Mouse (Mus musculus): Measurements from ENCODE around the gene Catsper4.
"Not testable (repeated sequence)": the region's sequence is repeated elsewhere in the genome, so short reads cannot be mapped to it uniquely, and the experiment has no call there.

Catsper4 gene

GRCm38 (mm10) chr4:134227194-134227593 lies at the start of gene Catsper4:
Catsper4 (minus strand) TSS chr4:134227383.
- ATAC-seq (ENCODE audit: low TSS enrichment), result no peak

GRCm38 (mm10) chr4:134273417-134274345 lies 46.5 kb upstream of the Catsper4 start:
- no peak for ATAC-seq (ENCODE audit: low TSS enrichment)

DNA sequence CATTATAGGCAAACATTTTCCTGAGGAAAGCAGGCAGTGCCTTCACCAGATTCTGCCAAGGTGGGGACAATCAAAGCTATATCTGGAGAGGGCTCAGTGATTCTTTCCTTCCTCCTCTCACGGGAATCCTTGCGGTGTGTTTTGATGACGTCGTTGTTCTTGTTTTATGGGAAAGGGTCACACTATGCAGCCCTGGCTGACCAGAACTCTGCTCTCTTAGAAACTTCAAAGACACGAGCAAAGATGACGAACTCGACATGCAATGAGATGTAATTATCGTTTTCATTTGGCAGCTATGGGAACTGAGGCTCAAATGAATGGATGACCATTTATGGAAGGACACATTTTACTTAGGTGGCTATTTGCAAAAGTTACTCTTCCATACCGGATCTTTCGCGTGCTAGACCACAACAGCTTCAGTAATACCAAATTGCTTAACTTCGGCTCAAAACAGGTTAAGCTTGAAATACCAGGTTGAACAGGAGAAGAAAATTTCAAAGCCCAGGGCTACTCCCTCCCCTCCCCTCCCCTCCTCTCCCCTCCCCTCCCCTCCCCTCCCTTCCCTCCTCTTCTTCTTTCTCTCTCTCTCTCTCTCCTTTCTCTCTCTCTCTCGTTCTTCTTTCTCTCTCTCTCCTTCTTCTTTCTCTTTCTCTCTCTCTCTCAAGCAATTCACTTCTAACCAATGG lies 45.7 kb upstream of the Catsper4 start:
- ATAC-seq (ENCODE audit: low TSS enrichment), result no peak

- ATAC-seq (ENCODE audit: low TSS enrichment), result no peak
Measured at GRCm38 (mm10) chr4:134271979-134272378, 44.8 kb upstream of the Catsper4 start.

DNA sequence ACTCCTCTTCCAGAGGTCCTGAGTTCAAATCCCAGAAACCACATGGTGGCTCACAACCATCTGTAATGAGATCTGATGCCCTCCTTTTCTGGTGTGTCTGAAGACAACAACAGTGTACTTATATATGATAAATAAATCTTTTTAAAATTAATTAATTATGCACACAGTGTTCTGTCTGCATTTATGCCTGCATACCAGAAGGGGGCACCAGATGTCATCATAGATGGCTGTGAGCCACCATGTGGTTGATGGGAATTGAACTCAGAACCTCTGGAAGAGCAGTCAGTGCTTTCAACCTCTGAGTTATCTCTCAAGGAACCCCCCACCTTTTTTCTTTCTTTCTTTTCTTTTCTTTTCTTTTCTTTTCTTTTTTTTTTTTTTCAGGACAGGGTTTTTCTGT lies 42.4 kb upstream of the Catsper4 start:
- not testable (repeated sequence) for ATAC-seq (ENCODE audit: low TSS enrichment)

DNA sequence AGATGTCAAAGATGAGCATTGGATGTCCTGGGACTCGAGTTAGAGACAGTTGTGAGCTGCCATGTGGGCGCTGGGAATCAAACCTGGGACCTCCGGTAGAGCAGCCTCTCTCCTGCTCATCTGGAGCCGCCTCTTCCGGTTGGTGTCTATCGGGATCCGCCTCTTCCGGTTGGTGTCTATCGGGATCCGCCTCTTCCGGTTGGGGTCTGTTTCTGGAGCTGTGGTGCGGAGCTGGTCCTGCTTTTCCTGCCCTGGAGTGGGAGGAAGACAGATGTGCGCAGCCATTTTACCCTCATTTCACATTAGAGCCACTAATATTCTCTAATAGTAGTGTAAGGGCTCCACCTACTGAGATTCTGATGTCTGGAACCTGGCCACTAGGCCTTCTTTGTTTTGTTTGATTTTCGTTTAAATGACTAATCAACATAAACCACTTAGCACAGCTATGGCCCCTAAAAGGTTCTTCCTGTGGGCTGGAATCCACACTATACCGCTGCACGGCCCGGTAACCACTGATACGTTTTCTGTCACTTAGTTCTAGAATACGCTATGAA lies 41.0 kb upstream of the Catsper4 start:
- ATAC-seq (ENCODE audit: low TSS enrichment), result no peak

GRCm38 (mm10) chr4:134265860-134266585 lies 38.8 kb upstream of the Catsper4 start:
- ATAC-seq (ENCODE audit: low TSS enrichment), result no peak

DNA sequence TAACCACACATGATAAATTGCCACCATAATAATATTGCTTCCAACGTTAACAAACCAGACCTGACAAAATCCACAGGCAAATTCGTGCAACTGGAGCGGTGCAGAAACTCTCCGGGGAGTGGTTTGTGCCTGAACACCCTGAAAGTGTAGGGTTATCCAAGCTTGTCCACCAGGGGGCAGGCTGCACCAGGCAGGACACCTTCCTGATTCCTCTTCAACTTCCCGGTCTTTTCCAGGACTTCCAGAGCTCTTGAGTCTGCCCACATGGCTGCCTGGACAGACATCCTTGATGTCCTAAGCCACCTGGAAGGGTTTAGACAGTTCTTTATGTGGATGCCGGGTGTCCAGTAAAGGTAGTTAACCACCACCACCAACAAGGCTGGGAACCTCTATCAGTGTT lies 36.0 kb upstream of the Catsper4 start:
- ATAC-seq (ENCODE audit: low TSS enrichment), result no peak; the same call in 1 of the 2 replicates

DNA sequence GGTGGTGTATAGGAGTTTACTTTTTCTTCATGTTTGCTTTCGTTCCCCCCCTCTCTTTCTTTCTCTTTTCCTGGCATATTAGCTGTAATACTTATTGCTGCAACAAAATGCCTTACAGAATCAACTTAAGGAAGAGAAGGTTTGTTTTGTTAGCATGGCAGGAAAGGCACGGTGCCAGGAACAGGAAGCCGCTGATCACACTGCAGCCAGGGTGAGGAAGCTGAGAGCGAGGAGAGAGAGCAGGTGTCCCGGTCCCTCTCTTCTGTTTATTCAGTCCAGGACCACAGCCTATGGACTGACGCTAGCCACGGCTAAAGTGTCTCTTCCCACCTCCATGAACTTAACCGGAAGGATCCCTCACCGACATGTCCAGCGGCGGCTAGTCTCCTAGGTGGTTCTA lies 31.2 kb upstream of the Catsper4 start:
- ATAC-seq (ENCODE audit: low TSS enrichment), result no peak

DNA sequence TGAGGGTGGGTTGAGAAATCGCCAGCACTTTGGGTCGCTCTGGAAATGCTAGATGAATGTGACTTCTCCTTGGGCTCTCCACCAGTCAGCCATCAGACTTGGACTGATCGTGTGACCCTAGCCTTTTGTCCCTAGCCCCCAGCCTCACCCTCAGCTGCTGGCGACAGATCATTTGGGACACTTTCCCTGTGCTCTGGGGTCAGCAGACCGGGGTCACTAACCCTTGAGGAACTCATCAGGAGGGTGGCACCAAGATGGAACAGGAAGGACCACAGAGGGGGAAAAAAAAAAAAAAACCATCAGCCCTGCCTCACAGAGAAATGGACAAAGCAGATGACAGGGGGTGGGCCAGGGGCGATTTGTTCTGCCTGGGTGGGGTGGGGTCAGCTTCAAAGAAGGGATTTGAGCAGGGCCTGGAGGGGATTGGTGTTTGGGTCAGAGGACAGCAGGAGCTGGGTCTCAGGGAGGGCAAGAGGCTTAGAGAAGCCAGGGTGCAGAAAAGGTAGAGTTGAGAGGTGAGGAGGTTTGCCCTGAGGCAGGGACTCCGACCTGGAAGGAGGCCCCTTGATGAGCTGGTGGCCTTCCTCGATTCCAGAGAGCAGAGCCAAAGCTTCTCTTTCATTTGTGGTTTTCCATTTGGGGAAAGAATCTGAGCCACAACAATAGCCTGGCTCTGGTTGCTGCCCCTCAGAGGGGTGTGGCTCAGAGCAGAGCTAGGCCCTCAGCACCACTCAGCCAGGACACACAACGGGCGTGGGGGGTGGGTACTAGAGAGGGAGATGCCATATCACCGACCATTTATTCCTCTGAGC lies 30.2 kb upstream of the Catsper4 start:
- ATAC-seq (ENCODE audit: low TSS enrichment), result no peak

- no peak for ATAC-seq (ENCODE audit: low TSS enrichment)
Measured at GRCm38 (mm10) chr4:134256407-134257197, 29.4 kb upstream of the Catsper4 start.

DNA sequence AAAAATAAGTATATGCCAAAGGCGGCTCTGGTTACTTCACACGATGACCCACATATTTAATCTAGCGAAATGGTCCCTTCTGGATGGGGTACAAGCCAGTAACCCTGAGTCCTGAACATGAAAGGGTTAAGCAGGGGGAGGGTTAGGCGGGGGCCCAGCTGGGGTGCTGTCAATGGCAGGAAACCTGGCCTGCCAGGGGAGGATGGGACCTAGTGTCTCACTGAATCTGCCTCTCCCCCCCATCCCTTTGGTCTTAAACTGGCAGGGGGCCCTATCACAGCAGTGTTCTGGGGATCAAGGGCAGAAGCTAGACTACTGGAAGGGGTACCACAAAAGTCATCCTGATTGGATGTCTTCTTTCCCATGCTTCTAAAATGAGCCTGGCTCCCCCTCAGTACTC lies 28.7 kb upstream of the Catsper4 start:
- ATAC-seq (ENCODE audit: low TSS enrichment), result no peak

DNA sequence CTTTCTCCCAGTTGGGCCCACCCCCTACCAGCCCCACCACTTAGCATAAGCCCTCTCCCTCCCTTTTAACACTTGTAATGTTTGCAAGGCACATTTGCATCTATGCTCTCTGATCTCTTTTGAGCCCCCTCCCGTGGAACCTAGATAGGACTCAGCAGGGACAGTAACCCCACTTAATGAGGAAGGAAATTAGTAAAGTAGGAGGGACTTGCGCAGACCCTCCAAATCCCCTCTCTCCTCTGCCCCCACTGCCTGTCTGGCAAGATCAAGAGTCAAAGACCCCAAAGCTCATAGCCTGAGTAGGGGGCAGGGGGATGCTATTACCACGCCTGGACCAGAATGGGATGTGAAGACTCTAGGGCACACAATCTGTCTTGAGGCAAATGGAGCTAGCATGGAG lies 27.7 kb upstream of the Catsper4 start:
- ATAC-seq (ENCODE audit: low TSS enrichment), result no peak

GRCm38 (mm10) chr4:134253722-134254324 lies 26.6 kb upstream of the Catsper4 start, which contains the start of gene Grrp1:
Grrp1 (minus strand) TSS chr4:134254106.
- ATAC-seq (ENCODE audit: low TSS enrichment), result no peak

GRCm38 (mm10) chr4:134252911-134253721 lies 25.9 kb upstream of the Catsper4 start:
- ATAC-seq (ENCODE audit: low TSS enrichment), result no peak

DNA sequence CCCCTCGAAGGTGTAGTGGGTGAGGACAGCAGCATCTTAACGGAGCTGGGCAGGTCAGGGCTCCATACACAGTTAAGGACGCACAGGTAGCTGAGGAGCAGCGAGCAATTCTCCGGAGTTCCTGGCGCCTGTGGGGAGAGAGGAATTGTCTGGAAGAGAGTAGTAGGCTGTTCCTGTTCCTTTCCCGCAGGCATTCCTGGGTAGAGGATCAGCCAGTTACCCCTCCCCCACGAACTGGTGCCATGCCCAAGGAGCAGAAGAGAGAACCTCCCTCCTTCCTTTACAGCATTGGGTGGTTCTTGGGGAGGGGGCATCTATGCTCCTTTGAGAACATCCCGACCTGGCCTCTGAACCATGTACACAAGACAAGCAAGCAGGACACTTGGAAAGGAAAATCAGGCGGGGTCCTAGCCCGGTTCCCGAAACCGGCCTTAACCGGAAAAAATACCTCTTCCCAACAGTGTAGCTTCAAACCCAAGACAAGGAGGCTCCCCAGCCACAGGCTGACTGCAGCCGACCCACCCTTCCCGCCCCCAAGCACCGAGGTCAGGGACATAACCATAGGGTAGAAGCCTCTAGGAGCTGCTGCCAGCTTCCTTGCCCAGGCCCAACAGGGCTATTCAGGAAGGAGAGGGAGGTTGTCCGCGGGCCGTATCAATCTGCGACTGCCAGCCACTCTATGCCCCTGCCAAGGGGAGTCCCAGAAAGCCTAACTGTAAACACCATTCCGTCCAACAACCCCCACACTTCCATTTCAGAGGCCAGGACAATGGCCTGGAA lies 25.1 kb upstream of the Catsper4 start:
- ATAC-seq (ENCODE audit: low TSS enrichment), result no peak

DNA sequence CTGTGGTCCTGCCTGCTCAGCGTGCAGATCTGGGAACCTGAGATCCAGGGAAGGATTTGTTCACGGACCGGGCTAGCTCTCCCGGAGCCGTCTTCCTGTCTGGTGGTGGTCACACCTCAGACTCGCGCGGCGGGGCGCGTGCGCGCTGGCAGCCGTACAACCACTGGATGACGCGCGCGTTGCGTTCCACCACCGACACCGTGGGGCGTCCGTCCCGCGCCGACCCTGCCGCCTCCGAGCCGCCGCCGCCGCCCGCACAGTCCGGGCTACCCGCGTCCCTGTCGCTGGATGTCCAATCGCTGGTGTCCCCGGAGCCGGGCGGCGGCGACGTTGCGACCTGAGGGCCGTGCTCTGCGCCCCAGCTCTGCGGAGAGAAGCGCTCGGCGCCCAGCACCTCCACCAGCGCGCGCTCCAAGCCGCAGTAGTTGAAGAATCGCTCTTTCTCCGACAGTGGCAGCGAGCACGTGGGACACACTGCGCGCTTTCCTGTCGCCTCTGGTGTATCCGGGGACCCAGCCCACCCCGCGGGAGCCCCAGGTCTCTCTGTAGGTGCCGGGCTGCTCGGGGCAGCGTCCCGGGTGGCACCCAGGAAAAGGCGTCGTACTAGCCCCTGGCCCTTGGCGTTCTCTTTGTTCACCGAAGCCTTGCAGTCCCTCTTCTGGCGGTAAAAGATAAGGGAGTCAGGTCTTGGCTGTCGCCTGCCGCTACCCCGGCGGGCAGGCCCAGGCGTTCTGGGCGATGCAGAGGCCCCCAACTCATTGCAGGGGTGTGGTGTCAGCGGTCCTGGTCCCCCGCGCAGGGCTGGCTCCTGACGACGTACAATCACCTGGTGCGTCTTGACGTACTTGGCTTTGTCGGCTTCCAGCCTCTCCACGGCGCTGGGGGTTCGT lies 24.3 kb upstream of the Catsper4 start:
- ATAC-seq (ENCODE audit: low TSS enrichment), result peak; percentile 44; the same call in 1 of the 2 replicates

All from frontal cortex, adult (tissue).